Mouse (Mus musculus) kidney, postnatal 4 days (tissue): ENCODE measurements around the gene Lgalsl.

ENCODE experiments used
- DNase-seq, 2 experiments: peaks; one replicate each; pipeline ENCODE4 v3.0.0; 2021; ENCODE audit warnings: mixed read lengths in 2 of 2

The Lgalsl gene

GRCm38 (mm10) chr11:20778861-20779563 is 51.8 kb downstream of the Lgalsl start:
- DNase-seq: no peak

GRCm38 (mm10) chr11:20778298-20778697 is 52.6 kb downstream of the Lgalsl start:
- DNase-seq: no peak

- no peak for DNase-seq
Measured at GRCm38 (mm10) chr11:20776668-20777067, 54.2 kb downstream of the Lgalsl start.
